Mouse (Mus musculus): ENCODE measurements around the gene Cldn6. TPM values are rescaled to one million over a fixed set of nuclear protein-coding genes. Genes with fewer than 3 reads are reported as not detected.
A peak's percentile ranks its signal among the peaks of the same experiment; 100 is the strongest.

Gene Cldn6
- polyA plus RNA-seq, 1 experiment from 2014 or later: 189 TPM

GRCm38 (mm10) chr17:23700079-23700478, 21.0 kb downstream of the Cldn6 start:
- H3K4me2 ChIP-seq: peak overlapping the region; percentile 96
- H3K27me3 ChIP-seq: peaks cover 30% of the 10 kb centered on the region
- H3K27ac ChIP-seq: peak overlapping the region; percentile 39; the same call in 1 of the 2 replicates
- peak overlapping the region; percentile 55 for H3K9ac ChIP-seq
- H3K9me3 ChIP-seq (replicated peaks): no peaks in the 10 kb centered on the region
- no peaks in the 10 kb centered on the region for H3K36me3 ChIP-seq
- peak; percentile 93 for ATAC-seq (replicated peaks; ENCODE audit: low FRiP score)
- peaks cover 40% of the 10 kb centered on the region for H3K4me1 ChIP-seq
- H3K4me3 ChIP-seq (replicated peaks): peak overlapping the region; percentile 69
- WGBS: under 1% methylated on average over 28 of the region's 28 CpGs

DNA sequence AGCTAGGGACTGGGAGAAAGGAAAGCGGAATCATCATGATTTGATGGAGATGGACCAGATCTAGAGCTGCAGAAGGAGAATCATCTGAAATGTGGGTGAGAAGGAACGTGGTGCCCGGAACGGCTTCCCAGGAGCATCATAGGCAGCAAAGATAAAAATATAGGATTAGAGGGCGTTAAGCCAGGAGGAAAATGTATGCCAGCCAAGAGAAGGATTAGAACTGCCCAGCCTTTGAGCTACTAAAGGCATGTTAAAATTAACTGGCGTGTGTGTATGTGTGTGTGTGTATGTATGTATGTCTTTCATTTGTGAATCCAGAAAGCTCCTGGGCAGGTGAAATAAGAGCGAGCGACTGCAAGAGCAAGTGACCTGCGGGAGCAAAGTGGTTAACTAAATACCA, 24.3 kb downstream of the Cldn6 start:
- ATAC-seq (replicated peaks; ENCODE audit: low FRiP score): no peak
- Histone ChIP-seq H3K9me3 (replicated peaks) (no peaks in the 10 kb centered on the region), H3K36me3 (no peaks in the 10 kb centered on the region), H3K4me1 (peaks cover 26% of the 10 kb centered on the region), H3K27ac (no peak overlapping the region), H3K4me2 (no peak overlapping the region), H3K27me3 (peaks cover 28% of the 10 kb centered on the region), H3K9ac (no peak overlapping the region), H3K4me3 (replicated peaks) (no peak overlapping the region)
- whole genome bisulfite sequencing: 90% methylated on average over 9 of the region's 9 CpGs

- no peak overlapping the region for H3K4me3 ChIP-seq (replicated peaks)
- WGBS: 36% methylated on average over 7 of the region's 7 CpGs
- H3K9ac ChIP-seq: no peak overlapping the region
- H3K9me3 ChIP-seq (replicated peaks): no peaks in the 10 kb centered on the region
- peaks cover 14% of the 10 kb centered on the region for H3K27me3 ChIP-seq
- no peak overlapping the region for H3K27ac ChIP-seq
- ATAC-seq (replicated peaks; ENCODE audit: low FRiP score): no peak
- peaks cover 13% of the 10 kb centered on the region; the same call in 1 of the 2 replicates for H3K4me1 ChIP-seq
- no peak overlapping the region for H3K4me2 ChIP-seq
- H3K36me3 ChIP-seq: no peaks in the 10 kb centered on the region
These were observed 25.7 kb downstream of the Cldn6 start for GRCm38 (mm10) chr17:23704741-23705140.

DNA sequence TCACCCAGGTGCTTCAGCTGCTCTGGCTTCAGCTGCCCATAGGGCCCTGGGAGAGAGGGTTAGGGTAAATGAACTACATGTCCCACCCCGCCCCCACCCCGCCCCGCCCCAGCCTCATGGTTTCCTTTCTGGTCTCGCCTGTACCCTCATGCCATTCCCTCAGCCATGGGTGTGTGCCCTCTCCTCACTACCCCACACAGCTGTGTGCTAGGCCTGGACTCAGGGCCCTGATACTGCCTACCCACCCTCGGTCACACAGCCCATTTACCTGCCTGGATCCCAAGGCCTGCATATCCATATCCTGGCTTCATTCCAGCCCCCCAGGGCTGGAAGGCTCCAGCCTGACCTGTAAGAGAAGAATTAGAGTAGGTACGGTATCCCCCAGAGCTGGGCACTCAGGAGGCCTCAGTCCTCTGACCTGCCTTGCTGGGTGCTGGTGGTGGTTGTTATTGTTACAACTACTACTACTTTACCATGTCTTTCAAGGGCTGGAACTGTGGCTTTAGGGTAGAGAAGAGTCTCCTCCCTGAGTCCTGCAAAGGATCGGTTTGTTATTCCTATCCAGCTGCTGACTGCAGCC, 26.6 kb downstream of the Cldn6 start:
- no peak for ATAC-seq (replicated peaks; ENCODE audit: low FRiP score)
- no peak overlapping the region for H3K9ac ChIP-seq

GRCm38 (mm10) chr17:23706212-23706611, 27.2 kb downstream of the Cldn6 start:
- Histone ChIP-seq H3K4me3 (replicated peaks) (no peak overlapping the region), H3K9me3 (replicated peaks) (no peaks in the 10 kb centered on the region), H3K36me3 (no peaks in the 10 kb centered on the region), H3K4me2 (no peak overlapping the region), H3K9ac (no peak overlapping the region), H3K4me1 (peaks cover 9% of the 10 kb centered on the region; the same call in 1 of the 2 replicates), H3K27ac (no peak overlapping the region), H3K27me3 (peaks cover 6% of the 10 kb centered on the region; the same call in 1 of the 2 replicates)
- peak; percentile 55; the same call in 1 of the 2 replicates for ATAC-seq (replicated peaks; ENCODE audit: low FRiP score)
- WGBS: 0% methylated on average over 3 of the region's 3 CpGs

More for the DNA sequence above, 26.6 kb downstream of the Cldn6 start:
- Histone ChIP-seq H3K4me1 (peaks cover 9% of the 10 kb centered on the region; the same call in 1 of the 2 replicates), H3K27ac (no peak overlapping the region), H3K4me3 (replicated peaks) (no peak overlapping the region), H3K36me3 (no peaks in the 10 kb centered on the region), H3K27me3 (peaks cover 10% of the 10 kb centered on the region), H3K4me2 (no peak overlapping the region), H3K9me3 (replicated peaks) (no peaks in the 10 kb centered on the region)
- 78% methylated on average over 7 of the region's 7 CpGs for WGBS

GRCm38 (mm10) chr17:23717003-23717402, 38.0 kb downstream of the Cldn6 start:
- no peaks in the 10 kb centered on the region for H3K27me3 ChIP-seq
- H3K4me2 ChIP-seq: no peak overlapping the region
- H3K9me3 ChIP-seq (replicated peaks): no peaks in the 10 kb centered on the region
- no peak for ATAC-seq (replicated peaks; ENCODE audit: low FRiP score)
- no peak overlapping the region for H3K9ac ChIP-seq
- 58% methylated on average over 2 of the region's 2 CpGs for WGBS
- no peaks in the 10 kb centered on the region for H3K4me1 ChIP-seq
- no peaks in the 10 kb centered on the region for H3K36me3 ChIP-seq
- H3K4me3 ChIP-seq (replicated peaks): no peak overlapping the region
- H3K27ac ChIP-seq: no peak overlapping the region

- Histone ChIP-seq H3K9me3 (replicated peaks) (no peaks in the 10 kb centered on the region), H3K27me3 (no peaks in the 10 kb centered on the region), H3K4me3 (replicated peaks) (no peak overlapping the region), H3K36me3 (no peaks in the 10 kb centered on the region), H3K9ac (no peak overlapping the region), H3K4me1 (no peaks in the 10 kb centered on the region), H3K4me2 (no peak overlapping the region), H3K27ac (no peak overlapping the region)
- 43% methylated on average over 1 of the region's 1 CpGs for WGBS
- no peak for ATAC-seq (replicated peaks; ENCODE audit: low FRiP score)
These were observed 40.4 kb downstream of the Cldn6 start for GRCm38 (mm10) chr17:23719455-23719854.

DNA sequence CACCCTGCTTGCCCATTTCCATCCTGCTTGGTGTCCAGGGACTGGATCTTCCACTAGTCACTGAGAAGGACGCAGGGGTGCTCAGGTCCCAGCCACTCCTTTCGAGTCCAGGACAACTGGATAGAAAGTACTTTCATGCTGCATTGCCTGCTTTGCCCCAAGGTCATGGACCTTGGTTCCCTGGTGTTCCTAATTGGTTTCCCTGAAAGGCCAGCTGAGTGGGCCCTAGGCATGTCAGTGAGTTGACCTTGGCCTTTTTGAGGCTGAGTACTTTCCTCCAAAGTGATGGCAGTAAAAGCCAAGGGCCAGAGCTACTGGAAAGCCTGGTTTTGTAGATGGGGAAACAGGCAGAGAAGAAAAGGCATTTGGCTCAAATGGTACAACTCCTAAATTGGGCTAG, 42.8 kb downstream of the Cldn6 start:
- no peak overlapping the region for H3K4me2 ChIP-seq
- H3K36me3 ChIP-seq: no peaks in the 10 kb centered on the region
- no peak overlapping the region for H3K4me3 ChIP-seq (replicated peaks)
- no peak overlapping the region for H3K27ac ChIP-seq
- 73% methylated on average over 2 of the region's 2 CpGs for WGBS
- no peaks in the 10 kb centered on the region for H3K9me3 ChIP-seq (replicated peaks)
- no peaks in the 10 kb centered on the region for H3K27me3 ChIP-seq
- H3K9ac ChIP-seq: no peak overlapping the region
- no peak for ATAC-seq (replicated peaks; ENCODE audit: low FRiP score)
- H3K4me1 ChIP-seq: peaks cover 9% of the 10 kb centered on the region

GRCm38 (mm10) chr17:23722376-23723125, 43.5 kb downstream of the Cldn6 start, which contains the start of gene 1520401A03Rik:
Gene 1520401A03Rik (minus strand): TSS chr17:23722783.
- Histone ChIP-seq H3K9me3 (replicated peaks) (no peaks in the 10 kb centered on the region), H3K36me3 (no peaks in the 10 kb centered on the region), H3K4me2 (no peak within 1 kb of the TSS), H3K4me3 (replicated peaks) (no peak within 1 kb of the TSS), H3K27ac (no peak within 1 kb of the TSS), H3K9ac (no peak within 1 kb of the TSS), H3K27me3 (no peaks in the 10 kb centered on the region), H3K4me1 (peaks cover 15% of the 10 kb centered on the region)
- 68% methylated on average over 7 of the region's 7 CpGs for WGBS
- no peak for ATAC-seq (replicated peaks; ENCODE audit: low FRiP score)

DNA sequence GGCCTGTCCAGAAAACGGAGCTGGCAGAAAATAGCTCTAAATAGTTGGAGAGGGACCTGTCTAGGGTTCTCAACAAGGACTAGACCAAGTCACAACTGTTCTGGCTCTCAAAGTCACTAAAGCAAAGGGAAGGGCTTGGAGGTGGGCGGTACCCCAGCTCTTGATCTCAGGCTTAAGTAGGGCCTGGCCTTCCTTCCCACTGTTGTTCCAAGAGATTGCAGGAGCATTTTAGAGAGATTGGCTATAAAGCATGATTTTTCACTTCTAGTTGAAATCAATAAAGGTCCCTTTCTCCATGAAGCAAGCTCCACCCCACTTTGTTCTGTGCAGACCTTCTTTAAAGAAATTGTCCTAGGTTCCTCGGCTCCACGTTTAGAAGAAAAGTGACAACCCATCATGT, 46.4 kb downstream of the Cldn6 start:
- 61% methylated on average over 4 of the region's 4 CpGs for WGBS

DNA sequence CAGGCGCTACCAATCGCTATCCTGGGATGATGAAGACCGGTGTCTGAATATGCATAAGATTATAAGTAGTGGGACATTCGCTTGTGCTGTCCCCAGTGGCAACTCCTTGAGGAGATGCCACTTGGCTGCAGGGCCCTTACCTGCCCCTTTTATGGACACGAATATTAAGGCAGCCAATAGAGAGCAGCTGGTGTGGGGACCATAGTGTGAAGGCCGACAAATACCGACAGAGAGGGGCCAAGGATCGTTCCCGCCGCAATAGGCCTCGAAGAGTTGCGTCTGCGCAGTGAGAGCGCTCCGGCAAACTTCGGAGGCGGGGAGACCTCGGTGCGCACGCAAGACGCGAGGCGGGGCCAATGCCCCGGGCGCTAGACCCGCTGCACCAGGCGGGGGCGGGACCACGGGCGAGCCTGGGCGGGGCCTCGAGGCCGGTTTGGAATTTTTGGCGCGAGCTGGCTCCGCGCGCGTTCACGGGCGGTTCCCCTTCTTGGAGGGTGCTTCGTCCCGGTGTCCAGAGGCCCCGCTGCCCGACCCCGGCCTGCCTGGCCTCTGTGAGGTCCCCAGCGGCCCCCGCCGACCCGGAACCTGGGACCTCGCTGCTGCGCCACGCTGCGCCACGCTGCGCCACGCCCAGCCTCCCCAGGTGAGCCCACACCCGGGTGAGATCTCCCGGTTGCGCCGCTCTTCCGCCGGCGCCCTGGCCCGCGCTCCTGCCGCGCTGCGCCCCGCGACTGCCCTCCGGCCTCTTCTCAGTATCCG, 47.1 kb downstream of the Cldn6 start, which contains the start of gene Pkmyt1:
Gene Pkmyt1 (plus strand): TSS at position 338 of the 759 bp plus-strand sequence.
- Histone ChIP-seq H3K4me3 (replicated peaks) (peak within 1 kb of the TSS; percentile 97), H3K4me2 (peak within 1 kb of the TSS; percentile 78), H3K4me1 (peaks cover 21% of the 10 kb centered on the region), H3K9ac (peak within 1 kb of the TSS; percentile 85), H3K27me3 (no peaks in the 10 kb centered on the region), H3K36me3 (no peaks in the 10 kb centered on the region), H3K27ac (peak within 1 kb of the TSS; percentile 92), H3K9me3 (replicated peaks) (no peaks in the 10 kb centered on the region)
- peak; percentile 95 for ATAC-seq (replicated peaks; ENCODE audit: low FRiP score)
- 1% methylated on average over 71 of the region's 73 CpGs for WGBS

More for the DNA sequence above, 46.4 kb downstream of the Cldn6 start:
- Histone ChIP-seq H3K4me3 (replicated peaks) (peak overlapping the region; percentile 97), H3K4me2 (peak overlapping the region; percentile 78), H3K4me1 (peaks cover 17% of the 10 kb centered on the region), H3K9ac (peak overlapping the region; percentile 85), H3K27ac (peak overlapping the region; percentile 92), H3K9me3 (replicated peaks) (no peaks in the 10 kb centered on the region), H3K36me3 (no peaks in the 10 kb centered on the region), H3K27me3 (no peaks in the 10 kb centered on the region)
- ATAC-seq (replicated peaks; ENCODE audit: low FRiP score): no peak

- Histone ChIP-seq H3K9ac (peak overlapping the region; percentile 85), H3K27ac (peak overlapping the region; percentile 92), H3K4me3 (replicated peaks) (peak overlapping the region; percentile 97), H3K4me1 (peaks cover 21% of the 10 kb centered on the region), H3K36me3 (no peaks in the 10 kb centered on the region), H3K27me3 (no peaks in the 10 kb centered on the region), H3K4me2 (peak overlapping the region; percentile 78), H3K9me3 (replicated peaks) (no peaks in the 10 kb centered on the region)
- whole genome bisulfite sequencing: 0% methylated on average over 20 of the region's 20 CpGs
- peak; percentile 90 for ATAC-seq (replicated peaks; ENCODE audit: low FRiP score)
These were observed 47.7 kb downstream of the Cldn6 start for GRCm38 (mm10) chr17:23726758-23727142.
